Mouse (Mus musculus) heart, adult 11 months (tissue): ENCODE results near the gene Bpifa6.
"Not testable (repeated sequence)": the region's sequence is repeated elsewhere in the genome, so short reads cannot be mapped to it uniquely, and the experiment has no call there.

Source experiments
- DNase-seq: peaks from one replicate; pipeline ENCODE4 v3.0.0; 2022

Gene Bpifa6

DNA sequence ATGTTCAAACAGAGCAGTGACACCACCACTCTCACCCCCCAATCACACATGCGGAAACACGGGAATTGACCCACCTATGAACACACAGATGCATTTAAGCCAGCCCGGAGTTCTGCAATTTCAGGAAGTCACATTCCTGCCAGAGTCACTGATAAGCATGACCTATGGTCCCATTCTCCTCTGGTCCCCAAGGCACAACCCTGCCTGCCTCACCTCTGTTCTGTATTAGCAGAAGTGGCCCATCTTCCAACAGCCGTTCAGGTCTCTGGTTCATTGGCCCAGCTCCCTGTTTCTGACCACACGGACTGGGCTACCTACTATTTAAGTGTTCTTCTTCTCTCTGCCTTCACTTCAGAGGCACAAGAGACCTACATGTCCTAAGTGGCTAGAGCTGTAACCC, at the start of gene Bpifa6:
Bpifa6 (plus strand) TSS at position 364 of the 400 bp plus-strand sequence.
- DNase-seq = peak; percentile 75

DNA sequence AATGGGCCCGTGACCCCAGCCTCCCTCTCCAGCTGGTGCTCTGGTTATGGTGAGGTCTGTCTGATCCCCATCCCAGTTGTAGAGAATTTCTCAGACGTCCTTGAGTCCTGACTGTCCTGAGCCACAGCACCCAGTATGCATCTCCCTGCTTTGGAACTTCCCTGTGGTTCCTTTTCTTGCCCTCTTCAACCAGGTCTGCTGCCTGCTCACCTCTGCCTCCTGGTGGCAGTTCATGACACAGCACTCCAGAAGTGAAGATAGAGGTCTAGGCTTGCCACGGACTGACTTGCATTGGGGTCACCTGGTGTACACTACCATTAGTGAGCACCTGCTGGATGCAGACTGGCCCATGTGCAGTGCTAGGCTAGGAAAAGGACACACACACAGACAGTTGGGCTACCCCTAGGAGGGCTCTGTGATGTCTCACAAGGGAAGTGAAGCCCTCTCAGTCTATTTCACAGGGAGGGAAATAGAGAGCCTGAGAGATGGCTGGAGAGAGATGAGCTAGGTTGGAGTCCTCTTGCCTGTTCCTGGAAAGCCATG, 44.8 kb upstream of the Bpifa6 start:
- no peak for DNase-seq

DNA sequence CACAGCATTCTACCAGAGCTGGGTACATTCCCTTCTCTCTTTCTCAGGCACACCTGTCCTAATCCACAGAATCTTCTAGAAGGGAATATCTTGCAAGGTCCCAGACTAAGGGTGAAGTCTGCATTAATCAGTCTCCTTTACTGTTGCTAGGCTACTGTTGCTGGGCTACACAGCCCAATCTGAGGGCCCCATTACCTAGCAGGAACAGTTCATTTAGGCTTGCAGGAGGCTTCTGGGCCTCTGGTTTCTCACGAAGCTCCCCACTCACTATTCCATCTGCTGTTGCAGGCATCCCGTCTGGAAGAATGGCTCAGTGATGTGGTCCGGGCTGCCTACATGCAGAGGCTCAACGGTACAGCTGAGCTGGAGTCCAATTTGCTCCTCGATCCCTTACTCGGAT, 43.6 kb upstream of the Bpifa6 start:
- DNase-seq = no peak

DNA sequence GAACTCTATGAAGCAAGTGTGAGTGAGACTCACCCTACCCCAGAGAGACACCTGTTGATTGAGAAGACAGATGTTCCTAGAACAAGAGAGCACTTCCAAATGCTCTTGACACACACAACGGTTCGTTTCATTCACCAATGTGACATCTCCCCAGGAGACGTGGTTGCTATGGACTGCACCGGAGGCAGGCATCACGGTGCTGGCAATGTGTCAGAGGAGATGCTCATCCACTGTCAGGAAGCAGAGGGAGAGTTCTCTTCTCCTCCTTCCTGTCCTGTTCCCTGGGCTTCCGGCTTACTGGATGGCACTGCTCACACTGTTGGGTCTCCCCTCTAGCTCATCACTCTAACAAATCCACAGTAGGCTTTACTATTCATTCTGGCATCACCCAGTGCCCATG, 41.4 kb upstream of the Bpifa6 start:
- DNase-seq = no peak

DNA sequence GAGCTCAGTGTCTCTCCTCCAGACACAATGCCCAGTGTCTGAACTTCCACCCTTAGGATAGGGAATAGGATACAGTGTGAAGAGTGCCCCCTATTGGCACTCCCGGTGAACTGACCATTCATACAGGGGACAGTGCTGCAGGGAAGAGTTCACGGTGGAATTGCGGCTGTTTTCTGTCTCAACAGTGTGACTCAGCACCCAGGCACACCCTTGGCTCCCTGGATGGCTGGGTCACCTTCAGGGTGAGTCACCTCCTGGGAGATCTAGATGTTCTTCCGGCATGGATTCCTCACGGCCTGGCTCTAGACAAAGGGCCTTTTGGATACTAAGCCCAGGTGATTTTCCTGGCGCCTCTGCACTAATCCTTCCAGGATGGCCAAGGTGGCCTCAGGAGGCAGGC, 39.4 kb upstream of the Bpifa6 start:
- no peak for DNase-seq

DNA sequence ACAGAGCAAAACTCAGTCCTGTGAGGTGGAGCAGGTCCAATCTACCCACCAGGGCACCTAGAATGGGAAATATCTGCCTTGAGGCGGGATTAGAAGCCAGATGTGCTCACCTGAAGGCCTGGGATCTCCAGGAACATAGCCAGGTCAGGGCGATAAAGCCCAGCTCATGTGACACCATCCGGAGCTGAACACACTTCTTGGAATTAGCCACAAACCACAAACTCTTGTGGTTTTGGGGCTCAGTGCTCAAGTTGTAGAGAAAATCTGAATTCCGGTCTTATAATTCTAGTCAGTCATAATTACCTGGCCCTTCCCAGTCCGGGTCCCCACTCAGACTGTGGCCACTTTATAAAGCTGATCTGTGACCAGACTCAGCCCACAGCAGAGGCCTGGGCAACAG, 36.9 kb upstream of the Bpifa6 start, which contains the start of gene Bpifb4:
Bpifb4 (plus strand) TSS at position 370 of the 400 bp plus-strand sequence.
- no peak for DNase-seq

DNA sequence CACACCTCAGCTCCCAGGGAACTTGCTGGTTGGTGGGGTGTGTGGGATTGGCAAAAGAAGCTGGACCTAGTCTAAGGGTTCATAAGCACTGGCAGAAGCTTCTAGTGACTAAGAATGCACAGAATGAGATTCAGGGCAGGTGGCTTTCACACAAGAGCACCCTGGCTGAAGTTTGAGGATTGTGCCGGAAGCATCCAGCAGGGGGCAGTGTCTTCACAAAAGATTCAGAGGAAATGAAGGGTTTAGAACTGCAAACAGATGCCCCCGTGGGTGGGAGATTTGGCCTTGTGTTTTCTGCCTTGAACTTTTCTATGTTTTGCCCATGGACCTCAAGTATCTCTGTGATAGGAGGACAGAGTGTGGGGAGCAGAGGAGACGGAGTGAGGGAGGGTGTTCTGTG, 31.2 kb upstream of the Bpifa6 start:
- no peak for DNase-seq

DNA sequence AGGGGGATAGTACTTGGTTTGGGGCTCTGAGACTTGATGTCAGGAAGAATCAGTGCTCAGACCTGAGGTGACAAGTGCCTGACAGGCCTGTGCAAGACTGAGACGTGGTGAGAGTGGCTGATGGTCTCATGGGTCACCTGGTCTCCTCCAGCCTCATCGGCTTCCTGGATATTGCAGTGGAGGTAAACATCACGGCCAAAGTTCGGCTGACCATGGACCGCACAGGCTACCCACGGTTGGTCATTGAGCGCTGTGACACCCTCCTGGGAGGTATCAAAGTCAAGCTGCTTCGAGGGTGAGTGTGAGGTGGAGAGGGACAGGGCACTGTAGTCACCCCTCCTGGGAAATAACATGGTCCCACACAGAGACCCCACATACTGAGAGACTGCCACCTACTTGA, 30.2 kb upstream of the Bpifa6 start:
- DNase-seq = no peak

DNA sequence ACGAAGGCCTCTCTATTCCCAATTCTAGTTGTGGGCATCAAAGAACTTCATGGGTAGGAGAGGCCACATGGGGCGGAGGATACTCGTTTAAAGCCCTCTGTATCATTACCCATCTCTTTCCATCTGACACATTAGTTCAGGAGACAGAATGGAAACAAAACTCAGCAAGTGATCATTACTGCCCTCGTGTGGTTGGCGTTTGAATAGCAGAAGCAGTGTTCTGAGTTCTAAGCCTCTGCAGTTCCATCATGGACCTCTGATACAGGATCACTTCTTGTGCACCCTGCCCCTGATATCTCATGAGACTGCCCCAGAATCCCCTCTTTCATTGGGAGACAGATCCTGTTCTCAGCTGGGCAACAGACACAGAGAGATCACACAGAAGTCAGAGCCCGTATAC, 21.8 kb upstream of the Bpifa6 start:
- DNase-seq = no peak

DNA sequence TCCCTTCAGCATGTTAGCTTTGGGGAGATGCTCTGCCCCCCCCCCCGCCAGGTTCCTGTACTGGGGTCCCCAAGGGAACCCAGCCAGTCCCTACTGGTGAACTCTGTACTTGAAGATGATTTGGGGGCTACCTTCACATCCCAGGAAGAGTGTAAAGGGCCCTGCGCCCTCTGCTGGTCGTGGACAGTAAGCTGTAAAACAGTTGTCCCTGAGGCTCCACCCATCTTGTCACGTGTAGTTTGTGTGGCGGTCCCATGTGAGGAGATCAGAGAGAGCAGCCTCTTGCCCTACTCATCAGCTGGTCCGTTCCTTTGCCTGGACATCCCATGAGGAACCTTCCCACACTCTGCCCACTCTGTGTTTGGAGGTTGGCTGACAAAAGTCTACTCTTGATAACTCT, 20.9 kb upstream of the Bpifa6 start:
- DNase-seq = no peak

DNA sequence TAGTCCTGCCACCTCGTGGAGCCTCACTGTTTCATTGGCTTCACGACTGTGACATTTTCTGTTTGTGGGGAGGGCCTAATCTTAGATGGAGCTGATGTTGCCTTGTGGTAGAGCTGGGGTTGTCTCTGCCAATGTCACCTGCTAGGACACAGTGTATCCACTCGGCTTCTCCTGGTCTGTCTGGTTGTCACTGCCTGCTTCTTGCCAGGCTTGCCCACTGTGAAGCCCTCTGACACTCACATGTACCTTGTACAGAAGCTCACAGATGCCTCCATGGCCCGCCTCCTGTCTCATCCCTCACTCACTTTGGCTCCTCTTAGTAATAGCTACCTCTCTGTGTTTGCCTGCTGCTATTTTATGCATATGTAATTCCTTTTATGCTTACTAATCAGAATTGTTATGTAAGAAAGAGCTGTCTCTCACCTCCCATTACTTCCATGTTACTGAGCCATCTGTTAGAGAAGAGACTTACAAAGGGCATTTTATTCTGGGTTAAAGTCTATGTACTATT, 11.9 kb upstream of the Bpifa6 start:
- no peak for DNase-seq

DNA sequence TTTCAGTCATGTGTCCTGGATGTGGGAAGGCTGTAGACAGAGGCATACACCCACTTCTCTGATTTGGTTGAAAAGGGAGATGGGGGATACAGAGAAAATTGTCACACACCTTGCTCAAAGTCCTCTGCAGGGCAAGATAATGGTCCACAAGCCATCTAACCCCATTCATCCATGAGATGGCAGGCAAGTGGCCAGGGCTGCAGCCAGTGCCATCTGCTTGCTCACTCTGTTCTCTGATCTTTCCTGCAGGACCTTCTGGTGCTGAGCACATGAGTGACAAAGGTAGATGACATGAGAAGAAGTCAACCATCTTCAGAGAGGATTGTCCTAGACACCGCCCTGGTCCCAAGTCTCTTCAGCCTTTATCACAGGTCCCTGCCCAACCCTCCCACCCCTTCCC, 11.4 kb upstream of the Bpifa6 start:
- no peak for DNase-seq

DNA sequence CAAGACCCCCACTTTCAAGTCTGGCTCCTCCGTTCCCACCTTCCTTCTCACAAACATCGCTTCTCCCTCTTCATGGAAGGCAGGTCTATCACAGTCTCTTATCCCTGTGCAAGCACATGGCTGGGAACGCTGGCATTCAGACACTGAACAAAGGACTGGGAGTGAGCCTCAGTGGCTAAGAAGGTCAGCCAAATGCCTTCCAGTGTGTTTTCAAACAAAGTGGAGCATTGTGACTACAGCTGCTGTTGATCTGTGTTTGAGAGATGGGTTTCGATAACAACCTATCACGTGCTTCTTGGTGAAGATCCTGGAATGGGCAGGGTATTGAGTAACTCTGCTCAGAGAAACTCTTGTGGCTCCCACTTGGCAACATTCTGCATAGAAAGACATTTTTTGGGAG, 4.5 kb upstream of the Bpifa6 start:
- DNase-seq = no peak

DNA sequence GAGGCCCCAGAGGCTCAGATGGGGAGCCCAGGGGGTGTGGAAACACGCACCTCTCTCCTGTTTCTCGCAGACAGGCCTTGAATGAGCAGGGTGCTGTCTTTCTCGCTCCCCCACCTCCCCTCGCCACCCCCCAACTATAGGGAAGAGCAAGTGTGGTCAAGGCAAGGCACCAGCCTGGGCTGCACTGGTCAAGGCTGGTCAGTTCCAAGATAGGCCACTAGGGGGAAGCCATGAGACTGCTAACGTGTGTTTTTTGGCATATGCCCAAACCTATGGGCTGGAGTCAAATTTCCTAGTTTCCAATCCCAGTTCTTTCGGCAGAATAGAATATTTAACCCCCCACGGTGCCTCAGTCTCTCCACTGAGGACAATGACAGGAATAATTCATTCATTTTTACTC, 21.0 kb downstream of the Bpifa6 start:
- DNase-seq = peak; percentile 95

DNA sequence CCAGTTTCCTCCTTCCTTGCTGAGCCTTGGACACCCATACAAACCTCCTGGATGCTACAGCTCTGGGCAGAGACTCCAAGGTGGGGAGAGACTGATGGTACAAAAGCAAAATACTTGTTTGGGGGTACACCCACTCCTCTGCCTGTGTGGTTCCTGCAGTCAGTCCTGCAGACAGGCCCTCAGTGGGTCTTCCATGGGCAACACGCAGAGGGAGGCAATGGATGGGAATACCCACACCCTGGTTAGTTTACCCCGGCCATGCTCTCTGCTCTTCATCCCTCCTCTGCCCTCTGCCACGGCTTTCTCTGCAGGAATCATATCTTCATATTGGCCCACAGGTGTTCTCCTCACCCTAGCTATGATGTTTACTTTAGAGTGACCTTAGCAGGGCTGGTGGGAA, 25.8 kb downstream of the Bpifa6 start:
- DNase-seq = peak; percentile 85

DNA sequence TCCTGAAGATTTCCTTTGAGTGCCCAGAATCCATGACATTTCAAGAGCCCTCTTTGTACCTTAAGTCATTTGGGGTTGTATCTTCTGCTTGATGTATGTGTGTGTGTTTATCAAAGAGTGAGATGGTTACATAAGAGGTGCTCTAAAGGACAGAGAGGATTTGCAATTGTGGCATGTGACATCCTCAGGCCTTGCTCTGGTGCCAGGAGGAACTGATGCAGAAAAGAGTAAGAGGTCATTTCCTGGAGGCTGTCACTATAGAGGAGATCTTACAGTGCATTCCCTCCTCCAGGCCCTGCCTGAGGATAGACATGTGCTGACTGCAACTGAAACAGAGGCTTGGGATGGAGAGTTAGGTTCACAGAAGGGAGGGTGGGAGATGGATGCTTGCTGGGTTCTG, 26.3 kb downstream of the Bpifa6 start:
- DNase-seq = peak; percentile 64

DNA sequence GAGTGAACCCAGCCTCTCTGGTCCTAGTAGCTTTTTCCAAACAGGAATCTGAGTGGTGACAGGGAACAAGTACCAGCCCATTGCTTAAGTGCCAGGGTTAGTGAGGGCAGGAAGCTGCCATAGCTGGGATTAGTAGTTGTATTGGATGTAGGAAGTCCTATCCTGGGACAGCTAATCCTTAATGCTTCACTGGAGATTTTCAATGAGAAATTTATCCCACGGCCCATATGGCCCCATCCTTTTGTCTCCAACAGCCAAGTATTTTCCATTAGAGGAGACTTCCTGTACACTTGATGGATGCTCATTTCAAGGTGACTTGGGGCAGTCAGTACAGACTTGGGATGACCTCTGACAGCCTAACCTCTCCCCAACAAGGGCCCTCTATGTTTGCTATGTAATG, 29.7 kb downstream of the Bpifa6 start:
- peak; percentile 43 for DNase-seq

DNA sequence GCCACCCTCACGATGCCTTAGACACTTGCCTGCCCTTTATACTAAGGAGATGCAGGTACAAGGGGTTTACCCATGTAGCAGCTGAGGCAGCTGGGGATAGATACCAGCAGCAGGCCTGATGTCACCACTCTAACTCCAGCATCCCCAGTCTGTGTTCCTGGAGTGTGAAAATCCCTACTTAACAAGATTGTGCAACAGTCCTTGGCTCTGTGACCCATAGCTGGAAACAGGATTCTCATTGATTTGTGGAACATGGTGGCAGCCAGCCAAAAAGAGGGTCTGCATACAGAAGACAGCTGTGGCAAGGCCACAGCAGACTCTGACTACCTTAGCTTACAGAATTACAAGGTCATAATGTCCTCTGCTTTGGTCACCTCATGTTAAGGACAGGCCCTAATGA, 30.3 kb downstream of the Bpifa6 start:
- DNase-seq = peak; percentile 67

DNA sequence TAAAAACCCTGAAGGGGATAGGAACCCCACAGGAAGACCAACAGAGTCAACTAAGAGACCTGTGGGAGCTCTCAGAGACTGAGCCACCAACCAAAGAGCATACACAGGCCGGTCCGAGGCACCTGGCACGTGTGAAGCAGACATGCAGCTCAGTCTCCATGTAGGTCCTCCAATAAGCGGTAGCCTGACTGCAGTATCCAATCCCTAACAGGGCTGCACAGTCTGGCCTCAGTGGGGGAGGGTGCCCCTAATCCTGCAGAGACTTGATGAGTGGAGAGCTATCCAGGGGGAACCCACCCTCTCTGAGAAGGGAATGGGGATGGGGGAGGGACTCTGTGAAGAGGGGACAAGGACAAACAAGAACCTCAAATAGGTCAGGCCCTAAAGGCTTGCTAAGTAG, 31.0 kb downstream of the Bpifa6 start:
- peak; percentile 72 for DNase-seq

DNA sequence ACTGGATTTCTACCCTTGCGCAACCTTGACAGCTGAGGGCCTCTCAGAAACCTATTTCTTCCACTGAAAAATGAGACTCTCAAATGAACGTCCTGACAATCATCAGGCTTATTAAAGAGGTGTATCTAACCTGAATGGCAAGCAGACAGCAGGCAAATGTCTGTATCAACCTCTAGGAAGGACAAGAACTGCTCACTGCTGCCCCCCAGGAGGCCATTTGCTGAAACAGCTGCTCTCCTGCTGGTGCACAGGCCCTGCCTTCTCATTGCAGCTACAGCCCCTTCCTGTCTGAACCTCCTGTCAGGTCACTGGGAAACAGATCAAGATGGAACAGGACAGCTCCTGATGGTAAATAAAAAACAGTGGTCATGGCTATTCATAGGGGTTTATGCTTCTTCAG, 31.6 kb downstream of the Bpifa6 start:
- peak; percentile 66 for DNase-seq

DNA sequence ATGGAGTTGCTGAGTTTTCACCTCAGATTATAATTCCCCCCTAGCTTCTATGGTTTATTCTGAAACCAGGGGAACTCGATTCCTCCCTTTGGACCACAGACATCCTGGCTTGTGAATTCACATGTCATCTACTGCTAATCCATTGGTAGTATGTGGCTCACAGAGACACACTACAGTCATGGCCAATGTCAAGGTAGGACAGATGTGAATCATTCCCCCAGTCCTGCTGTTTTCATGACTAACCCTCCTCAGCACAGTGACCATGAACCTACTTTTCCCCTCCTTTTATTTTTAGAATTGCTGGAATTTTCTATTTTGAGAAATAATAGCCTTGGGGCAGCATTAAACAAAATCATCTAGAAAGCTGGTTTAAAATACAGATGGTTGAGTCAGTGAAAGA, 32.6 kb downstream of the Bpifa6 start:
- no peak for DNase-seq

DNA sequence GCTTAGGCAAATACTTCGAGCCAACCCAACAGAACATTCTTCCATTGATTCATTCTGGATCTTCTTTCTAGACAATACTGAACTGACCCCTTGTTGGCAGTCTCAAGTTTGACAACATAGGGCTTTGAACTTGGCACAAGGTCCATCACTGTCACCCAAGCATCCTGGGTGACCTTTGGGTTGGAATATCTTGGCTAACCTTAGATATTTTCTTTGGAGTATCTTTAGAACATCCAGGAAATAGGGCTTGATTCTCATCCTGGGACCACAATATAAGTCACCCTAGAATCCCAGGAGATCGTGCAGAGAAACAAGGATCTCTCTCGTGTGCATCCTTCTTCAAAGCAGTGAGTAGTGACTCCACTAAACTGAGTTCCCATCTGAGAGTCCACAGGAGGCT, 33.2 kb downstream of the Bpifa6 start, which contains the start of gene Bpifa2:
Bpifa2 (plus strand) TSS at position 301 of the 400 bp plus-strand sequence.
- DNase-seq = peak; percentile 41

DNA sequence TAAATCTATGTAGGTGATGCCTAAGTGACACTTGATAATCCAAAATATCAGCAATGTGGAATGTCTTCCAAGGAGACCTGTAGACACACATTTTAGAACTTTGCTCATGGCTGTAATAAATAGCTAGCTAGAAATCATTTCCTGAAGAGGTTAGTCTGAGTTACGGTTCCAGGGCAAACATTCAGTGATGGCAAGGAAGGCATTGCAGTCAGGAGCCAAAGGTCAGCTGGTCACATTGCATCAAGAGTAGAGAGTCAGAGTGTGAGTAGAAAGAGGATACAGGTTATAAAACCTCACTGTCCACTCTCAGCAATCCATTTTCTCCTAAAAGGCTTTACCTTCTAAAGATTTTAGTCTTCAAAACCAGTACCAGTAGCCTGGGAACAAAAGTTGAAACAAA, 43.2 kb downstream of the Bpifa6 start:
- DNase-seq = peak; percentile 43

DNA sequence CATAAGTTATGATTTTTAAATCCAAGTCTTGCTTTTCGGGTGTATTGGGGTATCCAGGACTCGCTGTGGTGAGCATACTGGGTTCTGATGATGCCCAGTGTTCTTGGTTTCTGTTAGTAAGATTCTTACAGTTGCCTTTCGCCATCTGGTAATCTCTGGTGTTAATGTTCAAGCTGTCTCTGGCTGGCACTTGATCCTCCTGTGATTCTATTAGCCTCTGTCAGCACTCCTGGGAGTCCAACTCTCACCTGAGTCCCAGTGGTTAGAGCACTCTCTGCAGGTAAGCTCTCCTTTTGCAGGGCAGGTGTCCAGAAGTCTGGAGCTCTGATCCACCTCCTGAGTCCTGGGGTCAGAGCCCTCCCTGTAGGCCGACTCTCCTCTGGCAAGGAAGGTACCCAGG, 49.9 kb downstream of the Bpifa6 start:
- not testable (repeated sequence) for DNase-seq

DNA sequence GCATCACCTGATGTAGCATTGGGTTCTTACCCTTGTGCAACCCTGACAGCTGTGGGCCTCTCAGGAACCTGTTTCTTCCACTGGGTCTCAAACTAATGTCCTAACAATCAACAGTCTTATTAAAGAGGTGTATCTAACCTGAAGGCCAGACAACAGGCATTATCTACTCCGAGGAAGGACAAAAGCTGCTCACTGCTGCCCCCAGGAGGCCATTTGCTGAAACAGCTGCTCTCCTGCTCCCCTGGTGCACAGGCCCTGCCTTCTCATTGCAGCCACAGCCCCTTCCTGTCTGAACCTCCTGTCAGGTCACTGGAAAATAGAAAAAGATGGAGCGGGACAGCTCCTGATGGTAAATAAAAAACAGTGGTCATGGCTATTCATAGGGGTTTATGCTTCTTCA, 64.2 kb downstream of the Bpifa6 start:
- DNase-seq = peak; percentile 66
